In the genomic region with DNA sequence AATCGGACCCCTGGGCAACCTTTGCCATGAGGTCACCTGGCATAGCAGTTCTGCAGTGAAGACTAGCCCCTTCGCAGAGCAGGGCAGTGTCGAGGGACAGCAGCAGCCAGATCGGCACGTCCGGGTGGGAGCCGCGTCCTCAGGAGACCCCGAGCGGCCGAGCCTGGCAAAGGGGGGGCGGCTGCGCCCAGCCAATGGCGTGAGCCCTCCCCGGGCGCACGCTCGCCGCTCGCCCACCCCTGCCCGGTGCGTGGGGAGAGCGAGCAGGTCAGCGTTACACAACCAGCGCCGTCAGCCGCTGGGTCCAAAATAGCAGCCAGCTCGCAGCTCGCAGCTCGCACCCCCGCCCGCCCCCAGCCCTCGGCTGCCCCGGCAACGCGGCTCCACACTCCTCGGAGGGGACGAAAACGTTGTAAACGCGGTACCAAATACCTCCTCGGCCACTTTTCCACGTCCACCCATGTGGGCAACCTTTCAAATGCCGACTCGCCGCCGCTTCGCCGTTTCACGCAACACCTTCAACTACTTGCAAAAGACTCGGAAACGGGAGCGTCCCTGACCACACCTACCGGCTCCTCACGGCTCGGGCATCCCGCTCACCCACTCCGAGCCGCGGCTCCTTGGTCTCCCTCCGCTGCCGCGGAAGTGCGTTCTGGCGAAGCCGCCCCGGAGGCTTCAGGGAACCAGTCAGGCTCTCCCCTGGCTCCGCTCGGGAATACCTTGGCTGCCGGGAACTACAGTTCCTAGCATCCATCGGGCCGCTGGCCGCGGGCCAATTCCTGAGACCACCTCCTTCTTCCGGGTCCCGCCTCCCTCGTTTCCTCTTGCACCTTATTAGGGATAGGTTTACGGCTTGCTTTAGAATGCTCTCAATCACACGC, we compare ENCODE assay signal across 8 mouse cellular contexts. TPM values are rescaled to one million over a fixed set of nuclear protein-coding genes. Genes with fewer than 3 reads are reported as not detected.
A peak's percentile ranks its signal among the peaks of the same experiment; 100 is the strongest.
DNase-seq lines count a peak whose midpoint lies in the region; ATAC-seq and TF ChIP-seq lines count a peak whose summit lies in the region.

A gene (minus strand): TSS at position 763 of the 881 bp plus-strand sequence.

- H3K4me3 ChIP-seq in embryonic facial prominence, embryonic 15.5 days (replicated peaks): peak within 1 kb of the TSS; percentile 74
- H3K4me3 ChIP-seq in heart, embryonic 11.5 days (ENCODE audit: low read depth, low read length): peak within 1 kb of the TSS; percentile 79
- peak within 1 kb of the TSS; percentile 88 for H3K4me3 ChIP-seq in kidney, embryonic 16.5 days (ENCODE audit: low read length)
- peak within 1 kb of the TSS; percentile 71 for H3K4me3 ChIP-seq in liver, adult 2 months (ENCODE audit: insufficient read depth, low read depth, low read length)
- H3K4me3 ChIP-seq in myocyte: peak within 1 kb of the TSS; percentile 88

- peak within 1 kb of the TSS; percentile 74 for H3K4me2 ChIP-seq in embryonic facial prominence, embryonic 15.5 days (replicated peaks)
- peak within 1 kb of the TSS; percentile 89 for H3K4me2 ChIP-seq in heart, embryonic 11.5 days
- H3K4me2 ChIP-seq in kidney, embryonic 16.5 days (replicated peaks; ENCODE audit: low read depth, low read length): peak within 1 kb of the TSS; percentile 80
- peak within 1 kb of the TSS; percentile 79 for H3K4me2 ChIP-seq in myocyte (ENCODE audit: low read depth)

- H3K9me3 ChIP-seq in embryonic facial prominence, embryonic 15.5 days (replicated peaks): no peaks in the 10 kb centered on the region
- H3K9me3 ChIP-seq in heart, embryonic 11.5 days (replicated peaks; ENCODE audit: control insufficient read depth, low read length): no peaks in the 10 kb centered on the region
- H3K9me3 ChIP-seq in kidney, embryonic 16.5 days (ENCODE audit: low read length): 0 out of 2 replicates have a peak, but pooled peaks cover 3% of the 10 kb centered on the region

- peak within 1 kb of the TSS; percentile 92 for H3K27ac ChIP-seq in embryonic facial prominence, embryonic 15.5 days (replicated peaks)
- peak within 1 kb of the TSS; percentile 94 for H3K27ac ChIP-seq in heart, embryonic 11.5 days (ENCODE audit: low read depth, low read length)
- H3K27ac ChIP-seq in kidney, embryonic 16.5 days (ENCODE audit: low read length): peak within 1 kb of the TSS; percentile 94
- peak within 1 kb of the TSS; percentile 94 for H3K27ac ChIP-seq in liver, adult 2 months (replicated peaks; ENCODE audit: insufficient read depth, low read depth, low read length)

- under 1% methylated on average over 79 of the region's 79 CpGs for WGBS in embryonic facial prominence, embryonic 15.5 days
- under 1% methylated on average over 76 of the region's 79 CpGs for WGBS in heart, embryonic 11.5 days (ENCODE audit: insufficient replicate concordance)
- under 1% methylated on average over 79 of the region's 79 CpGs for WGBS in kidney, embryonic 16.5 days
- WGBS in liver, adult 2 months: under 1% methylated on average over 78 of the region's 79 CpGs

- H3K9ac ChIP-seq in embryonic facial prominence, embryonic 15.5 days: peak within 1 kb of the TSS; percentile 63
- H3K9ac ChIP-seq in heart, embryonic 11.5 days (ENCODE audit: low read depth, low read length): peak within 1 kb of the TSS; percentile 85
- H3K9ac ChIP-seq in kidney, embryonic 16.5 days (replicated peaks; ENCODE audit: low read length): peak within 1 kb of the TSS; percentile 83
- peak within 1 kb of the TSS; percentile 89 for H3K9ac ChIP-seq in liver, adult 2 months (ENCODE audit: low read depth, low read length)

- TF ChIP-seq CTCF in liver, adult 2 months (IDR thresholded peaks at IDR 0.05; ENCODE audit: low read depth, low read length): no peak

- TF ChIP-seq POLR2A in liver, adult 2 months (IDR thresholded peaks at IDR 0.05; ENCODE audit: extremely low read depth, insufficient read depth, low read length): peak; percentile 67
- peak; percentile 59 for TF ChIP-seq POLR2A in myocyte (IDR thresholded peaks at IDR 0.05; ENCODE audit: insufficient read length, low read depth)

- peak; percentile 99 for DNase-seq in 3T3-L1 (ENCODE audit: low read depth, low spot score)
- DNase-seq in adrenal gland, postnatal 4 days (ENCODE audit: low spot score in 2 of 2): peak; percentile 90 to 93
- DNase-seq in liver, adult 2 months (ENCODE audit: extremely low read depth, low read depth, low spot score): peak; percentile 87
- peak; percentile 46 for DNase-seq in splenic B cell, adult 2 months (ENCODE audit: low read depth, low spot score)

- H3K27me3 ChIP-seq in embryonic facial prominence, embryonic 15.5 days: no peaks in the 10 kb centered on the region
- H3K27me3 ChIP-seq in heart, embryonic 11.5 days (ENCODE audit: control insufficient read depth, insufficient read depth, low read length): no peaks in the 10 kb centered on the region
- H3K27me3 ChIP-seq in kidney, embryonic 16.5 days (ENCODE audit: insufficient read depth, low read length): no peaks in the 10 kb centered on the region
- H3K27me3 ChIP-seq in liver, adult 2 months (ENCODE audit: control insufficient read depth, insufficient read depth, low read length): no peaks in the 10 kb centered on the region
- H3K27me3 ChIP-seq in myocyte (ENCODE audit: control insufficient read depth, insufficient read depth, insufficient read length): no peaks in the 10 kb centered on the region
- H3K27me3 ChIP-seq in splenic B cell, adult 2 months (ENCODE audit: control insufficient read depth, insufficient read depth, low read length, poor library complexity, severe bottlenecking): no peaks in the 10 kb centered on the region; the same call in 1 of the 2 replicates

- H3K79me2 ChIP-seq in liver, adult 2 months (ENCODE audit: control insufficient read depth, insufficient read depth, low read length): no peaks in the 10 kb centered on the region; the same call in 1 of the 2 replicates
- peaks cover 39% of the 10 kb centered on the region for H3K79me2 ChIP-seq in myocyte (ENCODE audit: control insufficient read depth, insufficient read depth)

- H3K4me1 ChIP-seq in embryonic facial prominence, embryonic 15.5 days: peaks cover 10% of the 10 kb centered on the region; the same call in 1 of the 2 replicates
- 0 out of 2 replicates have a peak, but pooled peaks cover 2% of the 10 kb centered on the region for H3K4me1 ChIP-seq in heart, embryonic 11.5 days (ENCODE audit: control insufficient read depth, insufficient read depth, low read length)
- peaks cover 8% of the 10 kb centered on the region for H3K4me1 ChIP-seq in kidney, embryonic 16.5 days (ENCODE audit: insufficient read depth, low read length)
- H3K4me1 ChIP-seq in liver, adult 2 months (ENCODE audit: control insufficient read depth, insufficient read depth, low read length): no peaks in the 10 kb centered on the region

- no peaks in the 10 kb centered on the region for H3K36me3 ChIP-seq in embryonic facial prominence, embryonic 15.5 days
- H3K36me3 ChIP-seq in heart, embryonic 11.5 days (ENCODE audit: control insufficient read depth, insufficient read depth, low read length): peaks cover 3% of the 10 kb centered on the region
- H3K36me3 ChIP-seq in kidney, embryonic 16.5 days (ENCODE audit: insufficient read depth, low read length): peaks cover 3% of the 10 kb centered on the region; the same call in 1 of the 2 replicates
- peaks cover 7% of the 10 kb centered on the region; the same call in 1 of the 2 replicates for H3K36me3 ChIP-seq in liver, adult 2 months (ENCODE audit: control insufficient read depth, insufficient read depth, low read length)
- H3K36me3 ChIP-seq in myocyte (ENCODE audit: control insufficient read depth, insufficient read depth): peaks cover 23% of the 10 kb centered on the region
- H3K36me3 ChIP-seq in splenic B cell, adult 2 months (ENCODE audit: control insufficient read depth, insufficient read depth, low read length, poor library complexity, severe bottlenecking): no peaks in the 10 kb centered on the region

- H3ac ChIP-seq in myocyte (ENCODE audit: control insufficient read depth, insufficient read length): peak within 1 kb of the TSS; percentile 70

- ATAC-seq in embryonic facial prominence, embryonic 15.5 days (ENCODE audit: insufficient number of reproducible peaks, low FRiP score, low TSS enrichment, low read depth): peak; percentile 96
- peak; percentile 93 for ATAC-seq in heart, embryonic 11.5 days (replicated peaks; ENCODE audit: insufficient number of reproducible peaks, low FRiP score, low TSS enrichment)
- peak; percentile 97 for ATAC-seq in kidney, embryonic 16.5 days (ENCODE audit: low FRiP score, low TSS enrichment)

TF ChIP-seq in myocyte, 11 proteins besides CTCF, POLR2A, EP300 and RAD21:
- TF ChIP-seq SRF (IDR thresholded peaks at IDR 0.05; ENCODE audit: control insufficient read depth, insufficient read length, low read depth) (peak; percentile 95), MYOG (IDR thresholded peaks at IDR 0.05; ENCODE audit: control insufficient read depth in 1 of 3, insufficient read depth in 1 of 3, insufficient read length in 2 of 3, low read depth in 2 of 3) (peak in 1 of 3 experiments; percentile 53), TCF12 (IDR thresholded peaks at IDR 0.05; ENCODE audit: insufficient read depth, poor library complexity, severe bottlenecking) (no peak), POLR2AphosphoS2 (IDR thresholded peaks at IDR 0.05; ENCODE audit: insufficient read length, low read depth) (peak; percentile 66), REST (IDR thresholded peaks at IDR 0.05; ENCODE audit: insufficient read depth, insufficient read length) (no peak), MAX (IDR thresholded peaks at IDR 0.05; ENCODE audit: low read depth) (no peak)
TF ChIP-seq in myocyte: peak in this region for 3.

RNA-seq across cellular contexts. Expression of the gene that starts here (rescaled TPM):
- 10 to 100 TPM; 21.3 to 23.6 TPM for total RNA-seq in adrenal gland, postnatal 4 days (2021)
- 16.4 and 18.6 TPM in 2 replicates for polyA plus RNA-seq in embryonic facial prominence, embryonic 15.5 days (2015; fragmentation: Nextera tagmentation; extraction: Ambion mirVana)
- polyA plus RNA-seq in heart, embryonic 11.5 days (2014; fragmentation: Nextera tagmentation; extraction: Ambion mirVana): 18.5 and 20.3 TPM in 2 replicates
- 36.6 and 42.2 TPM in 2 replicates for polyA plus RNA-seq in kidney, embryonic 16.5 days (2015; fragmentation: Nextera tagmentation; extraction: Ambion mirVana)
- 66.4 and 76.7 TPM in 2 replicates for total RNA-seq in liver, adult 2 months (2014; rRNA removed)
- 56.0 and 60.0 TPM in 2 replicates for polyA plus RNA-seq in liver, adult 2 months (2012; rRNA removed)
- 15.0 TPM for polyA plus RNA-seq in myocyte (2012; fragmentation: generic; extraction: Trizol)

Comparison
In these comparisons a context has a peak if more than half of its experiments do, and no peak if none do; other contexts are left out.
1. Peak in every context shown above with its lines: DNase-seq, ATAC-seq, H3K4me3 ChIP-seq and H3K27ac ChIP-seq.
2. DNase-seq: peak in every context shown above with its lines; median percentile 99 in 3T3-L1; 92 in adrenal gland, postnatal 4 days; 87 in liver, adult 2 months; 46 in splenic B cell, adult 2 months.